Mouse (Mus musculus) CH12.LX (cell line): ENCODE measurements at regions not wholly inside any gene's neighbourhood (a gene's known extent, or its start where the extent isn't known, plus 50 kb on each side); places are given as distances from the start of the nearest gene placed in this dataset.

Experiments
- DNase-seq: peaks from one replicate; pipeline ENCODE4 v3.0.0-alpha.2; 2013; ENCODE audit errors: extremely low read depth
- H3K27ac ChIP-seq: 2 replicates; pipeline ENCODE4 v1.5.1; 2012; ENCODE audit warnings: low read depth, mild to moderate bottlenecking, control low read depth, moderate library complexity; ENCODE audit not compliant: insufficient read depth
- H3K27me3 ChIP-seq: replicated peaks from 2 replicates; pipeline ENCODE3; 2012; ENCODE audit warnings: inconsistent platforms
- H3K36me3 ChIP-seq, 2 experiments: replicated peaks in 1 of 2; 2 replicates each; pipeline versions ENCODE3 to v1.6.1; 2012; ENCODE audit warnings: inconsistent platforms in 1 of 2, low read length in 1 of 2, mild to moderate bottlenecking in 1 of 2, mixed read lengths in 1 of 2, moderate library complexity in 1 of 2; ENCODE audit not compliant: control insufficient read depth in 1 of 2, insufficient read depth in 1 of 2
- H3K4me1 ChIP-seq, 2 experiments: 2 replicates each; pipeline ENCODE4 v1.6.1; 2012; ENCODE audit warnings: inconsistent platforms in 1 of 2, moderate library complexity in 1 of 2; ENCODE audit not compliant: insufficient read depth in 2 of 2, control insufficient read depth in 1 of 2
- H3K4me2 ChIP-seq: 2 replicates; pipeline ENCODE4 v1.6.1; 2012; ENCODE audit warnings: low read depth, mild to moderate bottlenecking, control low read depth; ENCODE audit not compliant: poor library complexity, insufficient read depth, severe bottlenecking
- H3K4me3 ChIP-seq, 3 experiments: fragments of 150-350 bp in 1 of 3; sonication (generic) in 1 of 3; replicated peaks in 1 of 3; 2 replicates each; pipeline versions ENCODE3 to v1.5.1; 2011 to 2012; ENCODE audit warnings: low read depth in 2 of 3, low read length in 2 of 3, mild to moderate bottlenecking in 2 of 3, moderate library complexity in 2 of 3, control low read depth in 1 of 3, improper control_type of control experiment in 1 of 3, inconsistent platforms in 1 of 3, mixed read lengths in 1 of 3; ENCODE audit not compliant: poor library complexity in 1 of 3
- H3K79me2 ChIP-seq: replicated peaks from 2 replicates; pipeline ENCODE4 v1.6.1; 2012; ENCODE audit warnings: mild to moderate bottlenecking, moderate library complexity; ENCODE audit not compliant: control insufficient read depth, poor library complexity, insufficient read depth, severe bottlenecking; ENCODE audit errors: extremely low read depth
- H3K9ac ChIP-seq: 2 replicates; pipeline ENCODE4 v1.6.1; 2012; ENCODE audit warnings: low read depth, mild to moderate bottlenecking, control low read depth, moderate library complexity; ENCODE audit not compliant: insufficient read depth
- H3K9me3 ChIP-seq: replicated peaks from 2 replicates; pipeline ENCODE3; 2012; ENCODE audit warnings: low read length, inconsistent platforms, mixed read lengths
- BHLHE40 ChIP-seq: IDR thresholded peaks from 2 replicates; pipeline ENCODE4 v1.6.1; 2011; ENCODE audit warnings: mild to moderate bottlenecking, low read depth, low read length, improper control_type of control experiment
- CHD2 ChIP-seq: IDR thresholded peaks from 2 replicates; pipeline ENCODE4 v1.6.1; 2011; ENCODE audit warnings: low read length, improper control_type of control experiment
- CTCF ChIP-seq, 2 experiments: IDR thresholded peaks in 1 of 2; conservative IDR thresholded peaks in 1 of 2; 2 replicates each; pipeline ENCODE4 v1.5.1; 2011 to 2012; ENCODE audit warnings: low read depth in 2 of 2, low read length in 2 of 2, improper control_type of control experiment in 1 of 2, inconsistent platforms in 1 of 2, mild to moderate bottlenecking in 1 of 2, moderate library complexity in 1 of 2
- E2F4 ChIP-seq: IDR thresholded peaks from 2 replicates; pipeline ENCODE4 v1.6.1; 2011; ENCODE audit warnings: low read depth, low read length, improper control_type of control experiment; ENCODE audit not compliant: insufficient replicate concordance
- ELF1 ChIP-seq: IDR thresholded peaks from 2 replicates; pipeline ENCODE4 v1.6.1; 2014; ENCODE audit warnings: low read depth, mild to moderate bottlenecking, inconsistent platforms, low read length, improper control_type of control experiment
- ETS1 ChIP-seq: conservative IDR thresholded peaks from 2 replicates; pipeline ENCODE4 v1.6.1; 2012; ENCODE audit warnings: low read depth, mild to moderate bottlenecking, inconsistent platforms, low read length, improper control_type of control experiment, moderate library complexity
- GABPA ChIP-seq: IDR thresholded peaks from 2 replicates; pipeline ENCODE4 v1.6.1; 2012; ENCODE audit warnings: low read depth, low read length, improper control_type of control experiment, inconsistent platforms; ENCODE audit not compliant: insufficient replicate concordance
- HCFC1 ChIP-seq: IDR thresholded peaks from 2 replicates; pipeline ENCODE4 v1.6.1; 2012; ENCODE audit warnings: low read depth, mild to moderate bottlenecking, inconsistent platforms, low read length, improper control_type of control experiment
- IRF4 ChIP-seq: IDR thresholded peaks from 2 replicates; pipeline ENCODE4 v1.6.1; 2014; ENCODE audit warnings: low read depth, mild to moderate bottlenecking, inconsistent platforms, low read length, improper control_type of control experiment
- JUN ChIP-seq: IDR thresholded peaks from 2 replicates; pipeline ENCODE4 v1.6.1; 2011; ENCODE audit warnings: low read depth, mild to moderate bottlenecking, low read length, improper control_type of control experiment, moderate library complexity; ENCODE audit not compliant: insufficient read depth
- JUND ChIP-seq: conservative IDR thresholded peaks from 2 replicates; pipeline ENCODE4 v1.6.1; 2011; ENCODE audit warnings: low read depth, low read length, improper control_type of control experiment
- KAT2A ChIP-seq: IDR thresholded peaks from 2 replicates; pipeline ENCODE4 v1.6.1; 2012; ENCODE audit warnings: low read length, improper control_type of control experiment, inconsistent platforms; ENCODE audit not compliant: insufficient replicate concordance
- MAFK ChIP-seq: IDR thresholded peaks from 2 replicates; pipeline ENCODE4 v1.6.1; 2011; ENCODE audit warnings: low read length, improper control_type of control experiment; ENCODE audit not compliant: insufficient replicate concordance
- MAX ChIP-seq: IDR thresholded peaks from 2 replicates; pipeline ENCODE4 v1.6.1; 2011; ENCODE audit warnings: low read length, improper control_type of control experiment
- MAZ ChIP-seq: IDR thresholded peaks from 2 replicates; pipeline ENCODE4 v1.6.1; 2012; ENCODE audit warnings: low read depth, mild to moderate bottlenecking, inconsistent platforms, low read length, improper control_type of control experiment, moderate library complexity
- MEF2A ChIP-seq: IDR thresholded peaks from 2 replicates; pipeline ENCODE4 v1.6.1; 2014; ENCODE audit warnings: low read depth, mild to moderate bottlenecking, inconsistent platforms, low read length, improper control_type of control experiment, borderline replicate concordance
- MXI1 ChIP-seq: IDR thresholded peaks from 2 replicates; pipeline ENCODE4 v1.6.1; 2011; ENCODE audit warnings: mild to moderate bottlenecking, low read depth, low read length, improper control_type of control experiment
- MYC ChIP-seq: IDR thresholded peaks from 2 replicates; pipeline ENCODE4 v1.6.1; 2011; ENCODE audit warnings: low read depth, mild to moderate bottlenecking, improper control_type of control experiment, low read length
- NELFE ChIP-seq: IDR thresholded peaks from 2 replicates; pipeline ENCODE4 v1.6.1; 2011; ENCODE audit warnings: low read depth, low read length, improper control_type of control experiment
- NRF1 ChIP-seq: IDR thresholded peaks from 2 replicates; pipeline ENCODE4 v1.6.1; 2014; ENCODE audit warnings: low read depth, mild to moderate bottlenecking, inconsistent platforms, low read length, improper control_type of control experiment, moderate library complexity
- POLR2A ChIP-seq: IDR thresholded peaks from 2 replicates; pipeline ENCODE4 v1.6.1; 2011; ENCODE audit warnings: low read depth, mild to moderate bottlenecking, improper control_type of control experiment, low read length
- POLR2AphosphoS2 ChIP-seq: IDR thresholded peaks from 2 replicates; pipeline ENCODE4 v1.6.1; 2011; ENCODE audit warnings: low read depth, low read length, improper control_type of control experiment
- RAD21 ChIP-seq: IDR thresholded peaks from 2 replicates; pipeline ENCODE4 v1.6.1; 2011; ENCODE audit warnings: low read depth, mild to moderate bottlenecking, low read length, improper control_type of control experiment, moderate library complexity
- RCOR1 ChIP-seq: conservative IDR thresholded peaks from 2 replicates; pipeline ENCODE4 v1.6.1; 2012; ENCODE audit warnings: low read depth, mild to moderate bottlenecking, inconsistent platforms, low read length, improper control_type of control experiment
- SIN3A ChIP-seq: IDR thresholded peaks from 2 replicates; pipeline ENCODE4 v1.6.1; 2012; ENCODE audit warnings: low read length, improper control_type of control experiment, inconsistent platforms
- TBP ChIP-seq: conservative IDR thresholded peaks from 2 replicates; pipeline ENCODE4 v1.6.1; 2011; ENCODE audit warnings: low read depth, low read length, improper control_type of control experiment
- TCF12 ChIP-seq: IDR thresholded peaks from 2 replicates; pipeline ENCODE4 v1.6.1; 2014; ENCODE audit warnings: low read depth, mild to moderate bottlenecking, inconsistent platforms, low read length, improper control_type of control experiment
- USF1 ChIP-seq: IDR thresholded peaks from 2 replicates; pipeline ENCODE4 v1.6.1; 2014; ENCODE audit warnings: low read depth, mild to moderate bottlenecking, inconsistent platforms, low read length, improper control_type of control experiment
- USF2 ChIP-seq: conservative IDR thresholded peaks from 2 replicates; pipeline ENCODE4 v1.6.1; 2011; ENCODE audit warnings: low read depth, low read length, improper control_type of control experiment
- ZC3H11A ChIP-seq: IDR thresholded peaks from 2 replicates; pipeline ENCODE4 v1.6.1; 2012; ENCODE audit warnings: low read depth, mild to moderate bottlenecking, inconsistent platforms, low read length, improper control_type of control experiment
- ZKSCAN1 ChIP-seq: IDR thresholded peaks from 2 replicates; pipeline ENCODE4 v1.6.1; 2012; ENCODE audit warnings: low read depth, inconsistent platforms, low read length, improper control_type of control experiment, borderline replicate concordance
- ZNF384 ChIP-seq: IDR thresholded peaks from 2 replicates; pipeline ENCODE4 v1.6.1; 2012; ENCODE audit warnings: low read depth, low read length, improper control_type of control experiment, inconsistent platforms
- dilution Hi-C: fragments of 300-500 bp; cut with MboI; formaldehyde crosslinking; loops from 2 replicates; pipeline ENCODE4 v1.14.3; 2020; ENCODE audit warnings: low sequenced_read_pairs; ENCODE audit not compliant: extremely low pct_unique_long_range_greater_than_20kb, extremely low pct_ligation_motif_present
- in situ Hi-C: fragments of 300-500 bp; cut with MboI; formaldehyde crosslinking; loops from 3 replicates; pipeline ENCODE4 v1.14.3; 2019; ENCODE audit warnings: low sequenced_read_pairs, low pct_ligation_motif_present, low pct_unique_long_range_greater_than_20kb, mixed read lengths

GRCm38 (mm10) chr16:78199252-78199651 lies 102.0 kb upstream of the Cxadr start:
- Histone ChIP-seq H3K4me1 (peaks cover 0 to 11% of the 10 kb centered on the region in 2 experiments; a peak in 2 of 4 replicates), H3K79me2 (no peaks in the 10 kb centered on the region), H3K9ac (no peak overlapping the region), H3K4me2 (no peak overlapping the region), H3K4me3 (no peak overlapping the region), H3K9me3 (no peaks in the 10 kb centered on the region), H3K36me3 (no peaks in the 10 kb centered on the region)
- dilution Hi-C loops: no loop called here
- no peak for DNase-seq
- TF ChIP-seq MEF2A (no peak), KAT2A (no peak), MAX (no peak), MYC (no peak), BHLHE40 (no peak), SIN3A (no peak), TBP (no peak), E2F4 (no peak), USF2 (no peak), TCF12 (no peak), POLR2AphosphoS2 (no peak), MAZ (no peak)
- TF ChIP-seq, all 38 proteins: peak for 0
- in situ Hi-C loops: no loop called here
- Histone ChIP-seq H3K27me3 (peaks cover 14% of the 10 kb centered on the region), H3K27ac (no peak overlapping the region)

GRCm38 (mm10) chr16:78198642-78199121 lies 102.6 kb upstream of the Cxadr start:
- Histone ChIP-seq H3K36me3 (no peaks in the 10 kb centered on the region), H3K79me2 (no peaks in the 10 kb centered on the region), H3K4me3 (no peak overlapping the region), H3K4me2 (peak overlapping the region; percentile 25; the same call in 1 of the 2 replicates), H3K9ac (no peak overlapping the region), H3K9me3 (no peaks in the 10 kb centered on the region), H3K27me3 (peaks cover 14% of the 10 kb centered on the region), H3K4me1 (peaks cover 0 to 11% of the 10 kb centered on the region in 2 experiments; a peak in 2 of 4 replicates), H3K27ac (no peak overlapping the region)
- dilution Hi-C loops: no loop called here
- in situ Hi-C loops: no loop called here
- DNase-seq: peak; percentile 90
- TF ChIP-seq CHD2 (no peak), ETS1 (peak; percentile 29; the same call in 1 of the 2 replicates), USF2 (no peak), RAD21 (peak; percentile 75), TCF12 (no peak), MXI1 (no peak), GABPA (no peak), NRF1 (no peak), POLR2A (no peak), IRF4 (no peak; the same call in 1 of the 2 replicates), ELF1 (no peak), ZNF384 (no peak), MEF2A (no peak), POLR2AphosphoS2 (no peak), HCFC1 (no peak), USF1 (no peak), MAFK (peak; percentile 80; the same call in 1 of the 2 replicates), JUND (no peak), RCOR1 (0 out of 2 replicates have a peak, but pooled peaks have one; percentile 61), MYC (no peak), ZKSCAN1 (no peak), MAX (no peak), NELFE (no peak), SIN3A (no peak; the same call in 1 of the 2 replicates), BHLHE40 (peak; percentile 36; the same call in 1 of the 2 replicates), CTCF (conservative IDR thresholded peaks at IDR 0.05 in 1 of 2, IDR thresholded peaks at IDR 0.05 in 1 of 2; ENCODE audit: low read depth in 2 of 2, low read length in 2 of 2) (peak; percentile 81 to 99), JUN (no peak), ZC3H11A (no peak)
